Mouse (Mus musculus) intestine, embryonic 16.5 days (tissue): ENCODE data around the gene Macf1. TPM values are rescaled to one million over a fixed set of nuclear protein-coding genes. Genes with fewer than 3 reads are reported as not detected.
A peak's percentile ranks its signal among the peaks of the same experiment; 100 is the strongest.

Experiments
- ATAC-seq: fragments of 200-750 bp; cut with Nextera tagmentation; 2 replicates; pipeline ENCODE4 v1.8.0; 2017; ENCODE audit warnings: moderate TSS enrichment, moderate library complexity
- H3K27ac ChIP-seq: fragments of 300-500 bp; sonication (generic); 2 replicates; pipeline ENCODE4 v1.5.1; 2014; ENCODE audit warnings: mild to moderate bottlenecking, low read length
- H3K27me3 ChIP-seq: fragments of 300-500 bp; sonication (generic); replicated peaks from 2 replicates; pipeline ENCODE4 v1.6.1; 2014; ENCODE audit warnings: low read length, control low read depth, mixed read lengths; ENCODE audit not compliant: control insufficient read depth, insufficient read depth
- H3K36me3 ChIP-seq: fragments of 300-500 bp; sonication (generic); 2 replicates; pipeline ENCODE4 v1.6.1; 2014; ENCODE audit warnings: low read length, control low read depth; ENCODE audit not compliant: control insufficient read depth, insufficient read depth
- H3K4me1 ChIP-seq: fragments of 300-500 bp; sonication (generic); 2 replicates; pipeline ENCODE4 v1.6.1; 2014; ENCODE audit warnings: low read length, control low read depth, mixed read lengths; ENCODE audit not compliant: control insufficient read depth, insufficient read depth
- H3K4me2 ChIP-seq: fragments of 300-500 bp; sonication (generic); 2 replicates; pipeline ENCODE4 v1.6.1; 2014; ENCODE audit warnings: low read depth, low read length, control low read depth
- H3K4me3 ChIP-seq: fragments of 300-500 bp; sonication (generic); 2 replicates; pipeline ENCODE4 v1.5.1; 2014; ENCODE audit warnings: mild to moderate bottlenecking, low read length
- H3K9ac ChIP-seq: fragments of 300-500 bp; sonication (generic); 2 replicates; pipeline ENCODE4 v1.6.1; 2014; ENCODE audit warnings: low read depth, low read length
- H3K9me3 ChIP-seq: fragments of 300-500 bp; sonication (generic); 2 replicates; pipeline ENCODE4 v1.6.1; 2016; ENCODE audit warnings: low read length, control low read depth; ENCODE audit not compliant: control insufficient read depth
- WGBS: fragments of 180-500 bp; shearing (Covaris S2); extraction: QIAGEN DNeasy Blood & Tissue Kit; methylation state at CpG from one replicate; pipeline ENCODE4 v1.1.7; 2014; 5-methylcytosine and 5-hydroxymethylcytosine counted together
- polyA plus RNA-seq: library from polyadenylated mRNA; unstranded; fragments of >200 nt; fragmentation: Nextera tagmentation; extraction: Ambion mirVana; gene quantifications from 2 replicates; pipeline ENCODE4 v1.2.1, GENCODE M21; 2015

Macf1 gene
- polyA plus RNA-seq, 1 experiment from 2014 or later = 19.7 TPM

DNA sequence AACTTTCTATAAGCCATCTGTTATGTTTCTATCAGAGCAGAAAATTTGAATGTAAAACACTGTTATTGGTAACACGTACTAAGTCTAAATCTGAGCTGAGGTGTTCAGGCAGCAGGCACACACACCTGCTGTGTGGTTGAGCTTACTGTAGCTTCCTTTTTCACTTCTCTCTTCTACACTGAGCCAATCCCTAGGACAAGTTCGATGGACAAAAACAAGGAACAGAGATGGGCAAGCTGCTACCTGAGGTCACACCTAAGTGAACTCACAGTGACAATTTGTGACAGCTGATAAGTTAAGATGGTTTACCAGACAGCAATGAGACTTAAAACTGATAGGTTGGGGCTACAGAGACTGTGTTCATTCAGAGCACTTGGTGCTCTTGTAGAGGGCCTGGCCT, 125.7 kb downstream of the Macf1 start:
- 91% methylated on average over 2 of the region's 2 CpGs for WGBS
- H3K9ac ChIP-seq = no peak overlapping the region
- no peak for ATAC-seq
- no peaks in the 10 kb centered on the region for H3K27me3 ChIP-seq
- no peaks in the 10 kb centered on the region for H3K4me1 ChIP-seq
- H3K27ac ChIP-seq = no peak overlapping the region
- no peaks in the 10 kb centered on the region for H3K9me3 ChIP-seq
- H3K4me2 ChIP-seq = no peak overlapping the region
- no peaks in the 10 kb centered on the region; the same call in 1 of the 2 replicates for H3K36me3 ChIP-seq
- H3K4me3 ChIP-seq = no peak overlapping the region

DNA sequence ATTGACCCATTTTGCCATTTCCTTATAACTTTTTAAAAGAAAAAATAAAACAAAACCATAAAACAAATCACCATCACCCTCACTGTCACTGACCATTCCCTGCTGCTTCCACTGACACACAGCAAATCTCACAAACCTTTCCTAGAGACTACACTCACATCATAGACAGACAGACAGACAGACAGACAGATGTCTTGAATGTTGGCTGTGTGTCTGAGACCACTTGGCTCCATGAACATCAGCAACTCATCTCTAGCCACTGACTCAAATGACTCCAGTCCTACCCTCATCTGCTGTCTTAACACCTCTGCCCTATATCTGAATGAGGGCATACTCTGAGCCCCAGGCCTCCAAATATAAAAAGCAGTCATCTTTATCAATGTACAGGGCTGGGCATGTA, 128.9 kb downstream of the Macf1 start:
- no peak for ATAC-seq
- H3K36me3 ChIP-seq = no peaks in the 10 kb centered on the region; the same call in 1 of the 2 replicates
- no peak overlapping the region for H3K27ac ChIP-seq
- H3K9ac ChIP-seq = no peak overlapping the region
- H3K9me3 ChIP-seq = no peaks in the 10 kb centered on the region
- no peak overlapping the region for H3K4me2 ChIP-seq
- H3K27me3 ChIP-seq = no peaks in the 10 kb centered on the region
- no peak overlapping the region for H3K4me3 ChIP-seq
- no peaks in the 10 kb centered on the region for H3K4me1 ChIP-seq

DNA sequence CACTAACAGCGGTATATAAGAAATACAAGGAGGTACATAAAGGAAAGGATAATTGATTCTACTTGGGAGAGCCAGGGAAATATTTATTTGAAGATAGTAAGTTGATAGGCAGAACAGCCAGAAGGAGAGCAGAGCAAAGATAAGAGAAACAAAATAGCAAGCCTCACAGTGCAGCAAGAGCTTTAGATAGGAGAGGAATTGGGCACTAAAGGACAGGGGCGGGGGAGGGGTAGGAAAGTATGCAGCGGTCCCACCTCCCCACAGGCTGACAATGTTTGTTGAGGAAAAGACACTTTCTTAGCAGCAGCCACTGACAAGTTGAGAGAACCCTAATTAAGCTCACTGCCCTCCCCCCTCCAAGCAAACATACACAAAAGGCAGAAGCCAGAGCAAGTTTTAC, 131.5 kb downstream of the Macf1 start:
- Histone ChIP-seq H3K4me2 (no peak overlapping the region), H3K4me3 (no peak overlapping the region), H3K9ac (no peak overlapping the region), H3K27me3 (no peaks in the 10 kb centered on the region), H3K36me3 (no peaks in the 10 kb centered on the region; the same call in 1 of the 2 replicates), H3K4me1 (no peaks in the 10 kb centered on the region), H3K27ac (no peak overlapping the region), H3K9me3 (no peaks in the 10 kb centered on the region)
- WGBS = 38% methylated on average over 3 of the region's 3 CpGs
- ATAC-seq = no peak

DNA sequence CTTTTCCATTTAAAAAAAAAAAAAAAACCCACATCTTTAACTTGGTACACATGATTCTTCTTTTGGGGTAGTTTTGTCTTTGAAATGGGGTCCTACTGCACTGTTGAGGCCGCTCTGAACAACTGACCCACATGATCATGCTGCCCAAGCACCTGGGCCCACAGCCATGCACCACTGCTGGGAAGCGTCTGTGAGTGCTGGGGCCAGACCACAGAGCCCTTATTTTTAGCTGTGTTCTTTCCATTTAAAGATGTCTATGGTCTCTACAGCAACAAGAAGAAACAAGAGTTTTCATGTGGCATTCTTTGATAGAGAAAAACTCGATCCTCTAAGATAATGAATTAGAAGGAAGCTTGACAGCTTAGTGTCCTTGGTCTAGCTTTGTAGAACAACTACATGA, 135.8 kb downstream of the Macf1 start:
- Histone ChIP-seq H3K4me2 (no peak overlapping the region), H3K4me3 (no peak overlapping the region), H3K4me1 (no peaks in the 10 kb centered on the region), H3K9me3 (no peaks in the 10 kb centered on the region), H3K36me3 (no peaks in the 10 kb centered on the region; the same call in 1 of the 2 replicates), H3K27me3 (no peaks in the 10 kb centered on the region), H3K9ac (no peak overlapping the region), H3K27ac (no peak overlapping the region)
- no peak for ATAC-seq
- 89% methylated on average over 3 of the region's 3 CpGs for WGBS

DNA sequence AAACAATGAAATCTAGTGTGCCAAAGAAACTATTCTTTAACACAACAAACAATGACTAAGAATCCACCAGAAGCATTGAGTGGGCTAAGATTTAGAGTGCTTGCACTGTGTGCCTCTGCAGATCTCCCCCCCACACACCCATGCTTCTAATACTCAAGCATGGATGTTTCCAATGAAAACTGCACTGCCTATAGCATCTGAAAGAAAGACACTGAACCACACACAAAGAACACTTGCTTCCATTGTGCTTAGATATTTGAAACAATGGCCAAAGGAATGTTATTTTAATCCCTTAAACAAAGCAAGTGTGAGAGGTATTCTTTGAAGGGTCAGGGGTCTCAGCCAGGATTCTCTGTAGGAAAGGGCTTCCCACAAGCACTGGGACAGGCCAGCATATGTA, 140.5 kb downstream of the Macf1 start:
- H3K9me3 ChIP-seq = no peaks in the 10 kb centered on the region
- no peak for ATAC-seq
- H3K9ac ChIP-seq = no peak overlapping the region
- no peak overlapping the region for H3K4me2 ChIP-seq
- H3K27me3 ChIP-seq = no peaks in the 10 kb centered on the region
- no peak overlapping the region for H3K27ac ChIP-seq
- no peaks in the 10 kb centered on the region for H3K36me3 ChIP-seq
- no peak overlapping the region for H3K4me3 ChIP-seq
- no peaks in the 10 kb centered on the region for H3K4me1 ChIP-seq

DNA sequence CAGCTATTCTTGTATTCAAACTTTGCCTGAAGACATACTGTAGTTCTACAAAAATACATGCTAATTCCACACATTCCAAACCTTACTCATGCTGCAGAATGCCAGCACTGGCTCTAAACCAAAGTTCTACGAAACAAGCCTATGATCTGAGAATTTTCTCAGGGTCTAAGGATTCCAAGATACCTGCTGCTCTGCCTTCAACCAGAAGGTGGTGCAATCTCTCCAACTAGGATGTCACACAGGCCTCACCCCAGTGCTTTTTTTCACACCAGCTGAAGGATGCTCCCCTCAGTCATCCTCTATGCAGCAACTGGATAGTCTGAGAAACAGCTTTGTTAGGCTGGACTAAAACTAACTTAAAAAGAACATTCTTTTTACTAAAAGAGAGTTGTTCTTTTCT, 148.9 kb downstream of the Macf1 start:
- no peak overlapping the region for H3K9ac ChIP-seq
- no peak overlapping the region for H3K27ac ChIP-seq
- WGBS = 23% methylated on average over 1 of the region's 1 CpGs
- H3K27me3 ChIP-seq = no peaks in the 10 kb centered on the region
- no peaks in the 10 kb centered on the region for H3K9me3 ChIP-seq
- peak; percentile 64; the same call in 1 of the 2 replicates for ATAC-seq
- H3K4me1 ChIP-seq = no peaks in the 10 kb centered on the region
- H3K4me2 ChIP-seq = no peak overlapping the region
- H3K4me3 ChIP-seq = no peak overlapping the region
- no peaks in the 10 kb centered on the region for H3K36me3 ChIP-seq

DNA sequence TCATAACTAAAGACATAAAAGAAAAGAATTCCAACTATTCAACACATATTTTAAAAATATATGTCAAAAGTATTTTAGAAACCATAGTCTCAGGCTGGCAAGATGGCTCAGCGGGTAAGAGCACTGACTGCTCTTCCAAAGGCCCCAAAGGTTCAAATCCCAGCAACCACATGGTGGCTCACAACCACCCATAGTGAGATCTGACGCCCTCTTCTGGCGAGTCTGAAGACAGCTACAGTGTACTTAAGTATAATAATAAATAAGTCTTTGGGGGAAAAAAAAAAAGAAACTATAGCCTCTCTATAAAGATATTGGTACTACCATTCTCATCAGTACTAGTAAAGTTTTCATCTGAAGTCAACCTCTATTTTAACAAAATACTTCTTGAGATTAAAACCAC, 152.2 kb downstream of the Macf1 start:
- no peak overlapping the region for H3K4me2 ChIP-seq
- no peak overlapping the region for H3K9ac ChIP-seq
- no peaks in the 10 kb centered on the region for H3K27me3 ChIP-seq
- ATAC-seq = no peak
- H3K4me1 ChIP-seq = peaks cover 2% of the 10 kb centered on the region
- no peak overlapping the region for H3K4me3 ChIP-seq
- WGBS = 36% methylated on average over 3 of the region's 3 CpGs
- no peaks in the 10 kb centered on the region for H3K36me3 ChIP-seq
- H3K27ac ChIP-seq = no peak overlapping the region
- H3K9me3 ChIP-seq = no peaks in the 10 kb centered on the region

DNA sequence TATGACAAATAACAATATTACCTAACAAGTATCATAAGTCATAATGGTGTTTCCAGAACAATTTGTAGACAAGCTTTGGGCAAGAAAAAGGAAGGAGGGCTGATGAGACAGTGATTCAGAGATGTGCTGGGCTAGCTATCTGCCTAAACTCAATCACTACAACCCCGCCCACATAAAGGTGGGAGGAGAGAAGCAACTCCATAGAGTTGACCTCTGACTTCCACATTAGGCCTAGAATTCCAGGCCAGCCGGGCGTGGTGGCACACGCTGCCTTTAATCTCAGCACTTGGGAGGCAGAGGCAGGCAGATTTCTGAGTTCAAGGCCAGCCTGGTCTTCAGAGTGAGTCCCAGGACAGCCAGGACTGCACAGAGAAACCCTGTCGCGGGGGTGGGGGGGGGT, 153.2 kb downstream of the Macf1 start:
- no peak overlapping the region for H3K9ac ChIP-seq
- no peaks in the 10 kb centered on the region for H3K36me3 ChIP-seq
- no peaks in the 10 kb centered on the region for H3K9me3 ChIP-seq
- WGBS = 91% methylated on average over 6 of the region's 6 CpGs
- no peak overlapping the region for H3K27ac ChIP-seq
- H3K27me3 ChIP-seq = no peaks in the 10 kb centered on the region
- H3K4me3 ChIP-seq = no peak overlapping the region
- peaks cover 5% of the 10 kb centered on the region for H3K4me1 ChIP-seq
- no peak overlapping the region for H3K4me2 ChIP-seq
- ATAC-seq = no peak

DNA sequence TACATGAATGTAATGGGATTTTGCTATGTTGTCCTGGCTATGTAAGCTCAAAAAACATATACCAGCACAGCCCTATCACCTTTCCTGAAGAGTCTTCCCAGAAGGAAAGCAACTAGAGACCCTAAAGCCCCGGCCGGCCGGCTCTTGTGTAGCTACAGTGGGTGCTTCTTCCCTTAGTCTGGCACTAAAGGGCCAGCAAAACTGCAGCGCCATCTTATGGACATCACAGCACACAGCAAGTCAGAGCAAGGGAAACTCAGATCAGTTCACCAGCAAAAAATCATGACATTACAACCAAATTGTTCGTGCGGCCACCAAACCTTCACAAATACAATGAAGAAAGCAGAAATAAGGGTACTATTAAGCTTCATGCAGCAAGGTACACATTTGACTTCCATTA, 154.9 kb downstream of the Macf1 start:
- Histone ChIP-seq H3K27me3 (no peaks in the 10 kb centered on the region), H3K4me1 (peaks cover 8% of the 10 kb centered on the region), H3K4me3 (no peak overlapping the region), H3K27ac (no peak overlapping the region), H3K9me3 (no peaks in the 10 kb centered on the region), H3K9ac (no peak overlapping the region), H3K36me3 (no peaks in the 10 kb centered on the region), H3K4me2 (no peak overlapping the region)
- ATAC-seq = no peak
- WGBS = 63% methylated on average over 6 of the region's 6 CpGs

DNA sequence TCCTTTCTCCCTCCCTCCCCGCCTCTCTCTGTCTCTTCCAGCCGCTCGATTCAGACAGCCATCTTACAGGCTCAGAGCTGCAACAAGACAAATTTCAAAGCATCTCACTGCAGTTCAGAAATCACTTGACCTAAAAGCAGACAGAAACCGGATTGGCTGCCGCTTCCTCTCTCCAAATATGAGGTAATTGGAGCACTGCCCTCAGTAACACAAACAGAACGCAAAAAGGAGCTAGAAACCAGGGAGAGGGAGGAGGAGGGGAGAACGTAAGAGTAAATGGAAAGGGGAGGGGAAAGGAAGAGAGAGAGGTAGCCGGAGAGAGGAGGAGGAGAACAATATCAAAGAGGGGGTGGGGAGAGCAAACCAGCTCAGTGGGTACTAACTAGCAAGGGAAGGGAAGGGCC, 156.6 kb downstream of the Macf1 start:
- peak overlapping the region; percentile 34; the same call in 1 of the 2 replicates for H3K27ac ChIP-seq

More for the DNA sequence above, 156.6 kb downstream of the Macf1 start:
- H3K4me2 ChIP-seq = peak overlapping the region; percentile 47
- H3K9ac ChIP-seq = peak overlapping the region; percentile 27; the same call in 1 of the 2 replicates
- WGBS = 11% methylated on average over 8 of the region's 8 CpGs
- H3K36me3 ChIP-seq = no peaks in the 10 kb centered on the region
- H3K27me3 ChIP-seq = no peaks in the 10 kb centered on the region
- no peaks in the 10 kb centered on the region for H3K9me3 ChIP-seq
- ATAC-seq = peak; percentile 69
- peak overlapping the region; percentile 28 for H3K4me3 ChIP-seq
- H3K4me1 ChIP-seq = peaks cover 12% of the 10 kb centered on the region
